Mouse (Mus musculus) thymus, postnatal 10 days (tissue): ENCODE measurements around the gene Gys1.
"Not testable (repeated sequence)": the region's sequence is repeated elsewhere in the genome, so short reads cannot be mapped to it uniquely, and the experiment has no call there.

Experiments used
- DNase-seq, 2 experiments: peaks; one replicate each; pipeline ENCODE4 v3.0.0; 2021; ENCODE audit warnings: low spot score in 2 of 2

The Gys1 gene

GRCm38 (mm10) chr7:45434203-45435015, at the start of gene Gys1:
Gys1 (plus strand) TSS chr7:45434844.
- DNase-seq: peak; percentile 100

DNA sequence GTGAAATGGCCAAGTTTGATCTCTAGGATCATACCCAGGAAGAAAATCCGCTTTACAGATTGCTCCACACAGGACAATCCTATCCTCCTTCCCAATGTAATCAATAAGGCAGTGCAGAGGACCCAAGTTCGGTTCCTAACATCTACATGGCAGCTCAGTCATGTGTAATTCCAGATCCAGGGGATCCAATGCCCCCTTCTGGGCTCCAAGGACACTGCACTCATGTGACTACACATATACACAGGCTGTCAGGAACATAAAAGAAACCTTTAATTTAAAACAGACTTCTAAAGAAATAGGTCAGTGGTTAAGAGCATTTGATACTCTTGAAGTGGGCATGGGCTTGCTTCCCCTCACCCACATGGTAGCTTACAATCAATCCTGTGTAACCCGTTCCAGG, 48.6 kb upstream of the Gys1 start:
- no peak for DNase-seq

DNA sequence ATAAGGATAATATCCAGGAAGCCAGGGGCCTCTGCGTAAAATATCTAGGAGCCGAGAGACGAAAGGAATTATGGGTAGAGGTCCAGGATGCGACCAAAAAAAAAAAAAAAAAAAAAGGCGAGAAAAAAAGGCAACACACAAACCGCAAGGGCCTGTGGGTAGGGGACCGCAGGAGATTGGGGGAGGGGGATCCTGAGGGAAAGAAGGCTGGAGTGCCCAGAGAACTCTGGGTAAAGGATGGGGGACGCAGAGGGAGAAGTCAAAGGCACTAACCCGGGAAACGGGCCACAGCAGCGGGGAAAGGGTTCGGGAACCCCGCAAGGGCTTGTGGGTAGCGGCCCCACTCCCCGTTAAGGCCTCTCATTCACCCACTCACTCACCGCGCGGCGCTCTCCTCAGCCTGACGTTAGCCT, 39.5 kb upstream of the Gys1 start:
- DNase-seq: no peak

DNA sequence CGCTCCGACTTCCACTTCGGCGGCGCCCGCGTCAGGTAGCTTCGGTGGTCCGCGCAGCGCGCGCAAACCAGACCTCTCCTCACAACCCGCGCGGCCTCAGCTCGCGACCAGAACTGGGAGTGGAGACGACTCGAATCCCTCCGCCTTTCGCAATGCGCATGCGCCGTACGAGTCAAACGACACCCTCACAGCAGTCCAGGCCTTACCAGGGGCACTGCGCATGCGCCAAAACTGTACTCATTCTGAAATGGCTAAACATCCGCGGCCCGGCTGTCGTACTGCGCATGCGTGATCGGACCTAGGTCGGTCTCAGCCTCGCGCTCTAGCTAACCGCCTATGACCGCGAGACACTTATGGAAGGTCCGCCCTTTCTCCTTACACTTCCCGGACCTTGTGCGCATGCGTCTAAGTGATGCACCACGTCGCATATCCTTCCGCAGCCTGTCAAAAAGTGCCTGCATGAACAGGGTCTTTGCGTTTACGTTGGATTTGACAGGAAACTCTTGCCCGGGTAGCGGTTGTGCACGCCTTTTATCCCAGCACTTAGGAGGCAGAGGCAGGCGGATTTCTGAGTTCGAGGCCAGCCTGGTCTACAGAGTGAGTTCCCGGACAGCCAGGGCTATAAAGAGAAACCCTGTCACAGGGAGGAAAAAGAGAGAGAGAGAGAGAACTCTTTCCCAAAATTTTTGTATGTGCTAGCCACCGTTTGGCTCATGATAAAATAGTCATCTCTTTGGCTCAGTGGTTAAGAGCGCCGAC, 38.9 kb upstream of the Gys1 start, which contains the start of gene Snrnp70:
Gene Snrnp70, minus strand, starts transcription at position 165 of the 759 bp plus-strand sequence.
- DNase-seq: peak; percentile 100

DNA sequence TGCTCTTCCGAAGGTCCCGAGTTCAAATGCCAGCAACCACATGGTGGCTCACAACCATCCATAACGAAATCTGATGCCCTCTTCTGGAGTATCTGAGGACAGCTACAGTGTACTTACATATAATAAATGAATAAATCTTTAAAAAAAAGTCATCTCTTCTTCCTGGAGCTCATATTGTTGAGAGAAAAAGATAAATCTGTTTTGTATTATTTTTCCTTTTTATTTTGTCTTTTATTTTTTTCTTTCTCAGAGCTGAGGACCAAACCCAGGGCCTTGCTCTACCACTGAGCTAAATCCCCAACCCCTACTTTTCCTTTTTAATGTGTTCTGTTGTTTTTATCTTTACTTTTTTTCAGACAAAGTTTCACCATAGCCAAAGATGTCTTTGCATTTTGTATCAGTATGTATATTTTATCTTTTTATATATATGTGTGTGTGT, 38.3 kb upstream of the Gys1 start:
- not testable (repeated sequence) for DNase-seq

DNA sequence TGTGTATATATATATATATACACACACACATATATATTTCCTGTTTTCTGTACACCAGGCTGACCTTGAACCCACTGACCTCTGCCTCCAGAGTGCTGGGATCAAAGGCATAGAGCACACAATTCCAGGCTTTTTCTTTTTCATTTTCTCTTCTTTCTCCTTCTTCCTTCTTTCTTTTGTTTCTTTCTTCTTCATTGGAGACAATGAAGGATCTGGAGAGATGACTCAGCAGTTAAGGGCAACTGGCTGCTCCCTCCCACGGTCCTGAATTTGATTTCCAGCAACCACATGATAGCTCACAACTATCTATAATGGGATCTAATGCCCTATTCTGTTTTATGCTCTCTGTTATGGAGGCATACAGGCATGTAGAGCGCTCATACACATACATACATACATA, 37.9 kb upstream of the Gys1 start:
- DNase-seq: no peak

DNA sequence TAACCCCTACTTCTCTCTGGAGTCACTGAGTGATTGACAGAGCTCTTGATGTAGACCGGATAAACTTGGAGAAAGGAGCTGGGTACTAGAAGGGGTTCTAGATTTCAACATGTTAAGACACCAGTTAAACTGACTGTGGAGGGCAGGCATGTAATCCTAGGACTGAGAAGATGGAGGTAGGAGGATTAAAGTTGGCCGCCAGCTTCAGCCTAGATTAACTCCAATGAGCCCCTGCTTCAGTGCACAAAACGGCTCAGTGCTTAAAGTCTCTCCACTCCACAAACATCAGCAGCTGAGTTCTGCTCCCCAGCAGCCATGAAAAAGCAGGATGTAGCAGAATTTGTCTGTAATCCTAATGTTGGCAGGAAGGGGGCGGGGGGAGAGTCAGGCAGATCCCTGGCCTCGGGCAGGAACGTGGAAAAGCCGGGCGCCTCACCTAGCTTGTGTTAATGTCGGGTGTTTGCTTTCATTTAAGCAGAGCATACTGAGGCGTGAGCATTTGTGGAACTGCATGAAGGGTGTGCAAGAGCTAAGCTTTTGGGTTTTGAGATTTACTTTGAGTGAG, 33.0 kb upstream of the Gys1 start:
- DNase-seq: no peak

DNA sequence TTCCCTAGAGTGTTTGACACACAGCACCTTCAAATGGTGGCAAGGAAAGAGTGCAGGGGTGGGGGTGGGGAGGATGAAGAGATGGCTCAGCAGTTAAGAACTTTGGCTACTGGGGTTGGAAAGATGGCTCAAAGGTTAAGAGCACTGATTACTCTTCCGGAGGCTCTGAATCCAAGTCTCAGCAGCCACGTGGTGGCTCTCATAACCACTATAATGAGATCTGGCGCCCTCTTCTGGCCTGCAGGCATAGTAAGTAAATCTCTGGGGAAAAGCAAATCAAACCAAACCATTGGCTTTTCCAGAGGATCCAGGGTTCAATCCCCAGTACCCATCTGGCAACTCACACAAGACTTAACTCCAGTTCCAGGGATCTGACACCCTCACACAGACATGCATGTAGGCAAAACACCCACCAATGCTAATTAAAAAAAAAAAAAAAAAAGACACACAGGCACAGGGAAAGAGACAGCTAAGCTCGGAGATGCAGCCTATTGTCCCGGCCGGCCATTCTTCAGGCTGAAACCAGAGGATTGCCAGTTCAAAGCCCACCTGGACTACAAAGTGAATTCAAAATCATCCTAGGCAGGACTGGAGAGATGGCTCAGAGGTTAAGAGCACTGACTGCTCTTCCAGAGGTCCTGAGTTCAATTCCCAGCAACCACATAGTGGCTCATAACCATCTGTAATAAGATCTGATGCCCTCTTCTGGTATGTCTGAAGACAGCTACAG, 30.9 kb upstream of the Gys1 start:
- DNase-seq: peak in 1 of 2 experiments; percentile 75

GRCm38 (mm10) chr7:45405091-45406075, 29.3 kb upstream of the Gys1 start, which contains the start of gene Kcna7:
Kcna7 (plus strand) TSS chr7:45405653.
- peak; percentile 39 to 76 for DNase-seq

GRCm38 (mm10) chr7:45406157-45407156, 28.2 kb upstream of the Gys1 start:
- no peak for DNase-seq

- DNase-seq: no peak
Observed at GRCm38 (mm10) chr7:45407836-45408235, 26.8 kb upstream of the Gys1 start.

GRCm38 (mm10) chr7:45408351-45408750, 26.3 kb upstream of the Gys1 start:
- no peak for DNase-seq

GRCm38 (mm10) chr7:45408949-45409348, 25.7 kb upstream of the Gys1 start:
- no peak for DNase-seq

- DNase-seq: no peak
Observed at GRCm38 (mm10) chr7:45409497-45410163, 25.0 kb upstream of the Gys1 start.

GRCm38 (mm10) chr7:45412421-45412820, 22.2 kb upstream of the Gys1 start:
- DNase-seq: no peak

DNA sequence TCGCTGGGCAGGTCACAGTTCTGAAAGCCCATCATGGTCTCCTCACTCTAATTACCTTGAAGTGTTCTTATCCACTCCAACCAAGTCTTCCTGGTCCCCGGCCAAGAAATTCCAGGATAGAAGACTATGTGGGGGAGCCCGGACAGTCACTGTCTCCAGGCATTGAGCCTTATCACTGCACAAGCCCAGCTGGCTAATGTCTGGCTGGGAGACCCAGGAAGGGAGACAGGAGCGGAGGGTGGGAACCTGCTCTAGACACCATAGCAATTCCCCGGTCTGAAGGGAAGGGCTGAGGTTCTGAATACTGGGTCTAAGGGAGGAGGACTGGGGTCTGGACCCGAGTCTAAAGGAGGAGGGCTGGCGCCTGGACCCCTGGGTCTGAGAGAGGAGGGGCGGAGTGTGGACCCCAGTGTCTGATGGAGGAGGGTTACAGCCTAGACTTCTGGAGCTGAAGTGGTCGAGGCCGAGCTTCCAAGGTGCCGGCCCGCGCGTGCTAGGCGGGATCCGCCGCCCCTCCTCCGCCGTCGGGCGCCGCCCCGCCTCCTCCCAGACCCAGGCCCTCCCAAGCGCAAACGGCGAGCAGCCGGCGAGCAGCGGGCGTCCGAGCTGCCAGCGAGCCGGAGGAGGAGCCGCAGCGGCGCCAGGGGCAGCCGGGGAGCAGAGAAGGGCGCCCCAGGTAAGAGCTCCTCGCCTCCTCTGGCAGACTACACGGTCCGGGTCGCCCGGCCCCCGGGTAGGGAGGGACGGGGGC, 21.4 kb upstream of the Gys1 start, which contains the start of gene Ntf5:
Gene Ntf5, plus strand, starts transcription at position 583 of the 751 bp plus-strand sequence.
- DNase-seq: no peak

DNA sequence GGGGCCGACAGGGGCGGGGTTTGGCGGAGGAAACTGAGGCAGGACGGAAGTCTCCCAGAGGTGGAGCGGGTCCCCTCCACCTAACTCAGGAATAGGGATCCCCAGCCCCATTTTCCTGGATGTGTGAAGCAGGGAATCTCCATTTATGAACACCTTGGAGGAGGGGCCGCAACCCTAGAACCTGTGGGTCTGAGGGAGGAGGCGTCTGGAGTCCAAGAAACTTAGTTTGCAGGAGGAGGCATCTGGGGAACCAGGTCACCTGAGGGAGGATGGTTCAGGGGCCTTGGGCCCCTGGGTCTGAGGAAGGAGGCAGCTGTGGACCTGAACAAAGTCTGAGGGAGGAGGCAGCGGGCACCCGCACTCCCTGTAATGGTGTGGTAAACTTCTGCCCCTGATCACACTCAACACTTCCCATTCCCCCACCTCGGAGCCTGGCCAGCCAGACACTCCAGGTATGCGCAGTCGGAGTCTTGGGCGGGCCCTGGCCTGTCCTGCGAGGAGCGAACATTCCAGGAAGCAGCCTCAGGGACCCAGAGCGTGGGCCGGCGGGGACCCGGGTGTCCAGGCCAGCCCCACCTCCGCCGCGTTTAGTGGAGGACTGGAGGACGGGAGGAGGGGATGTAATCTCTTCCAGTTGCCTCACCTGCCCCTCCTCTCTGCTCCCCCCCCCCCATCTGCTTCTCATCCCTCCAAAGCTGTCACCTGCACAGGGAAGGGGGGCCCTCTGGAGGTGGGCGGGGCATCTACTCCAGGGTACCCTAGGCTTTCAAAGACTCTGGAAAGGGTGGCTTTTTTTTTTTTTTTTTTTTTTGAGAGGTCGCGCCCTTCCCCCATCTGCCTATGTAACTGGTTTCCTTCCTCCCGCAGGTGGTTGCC, 20.5 kb upstream of the Gys1 start:
- DNase-seq: no peak
